Mouse (Mus musculus) CD4-positive, CD25-positive, alpha-beta regulatory T cell, adult 2 months (primary cell): ENCODE measurements around the gene Ap2s1.

Experiments
- DNase-seq: peaks from one replicate; pipeline ENCODE4 v3.0.0-alpha.2; 2012; ENCODE audit warnings: low read depth, low spot score

The Ap2s1 gene

DNA sequence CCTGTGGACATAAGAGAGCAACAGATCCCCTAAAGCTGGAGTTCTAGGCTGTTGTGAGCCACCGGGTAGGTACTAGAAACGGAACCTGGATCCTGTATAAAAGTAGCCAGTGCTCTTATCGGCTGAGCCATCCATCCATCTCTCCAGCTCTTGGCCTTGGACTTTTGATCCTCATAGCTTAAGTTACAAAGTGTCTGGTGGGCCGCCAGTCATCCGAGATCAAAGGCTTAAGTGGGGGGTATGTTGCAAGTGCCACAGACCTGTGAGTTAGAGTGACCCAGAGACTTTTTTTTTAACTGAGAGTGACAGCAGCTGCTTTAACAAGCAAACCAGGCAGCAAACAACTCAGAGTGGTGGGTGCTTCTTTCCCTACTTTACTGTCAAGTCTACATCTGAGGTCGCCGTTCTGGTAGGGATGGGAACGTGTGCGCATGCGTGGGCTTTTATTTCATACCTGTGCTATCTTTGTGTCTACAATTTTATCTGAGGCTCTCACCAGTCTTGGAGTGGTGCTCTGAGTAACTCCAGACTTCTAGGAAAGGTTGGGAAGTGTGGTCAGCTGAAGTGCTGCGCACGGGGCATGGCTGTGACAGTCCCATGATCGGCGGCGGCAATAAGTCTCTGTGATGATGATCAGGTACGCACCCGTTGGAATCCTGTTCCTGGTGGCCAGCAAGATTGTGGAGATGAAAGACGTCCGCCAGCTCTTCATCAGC lies 55.0 kb downstream of the Ap2s1 start:
- no peak for DNase-seq

DNA sequence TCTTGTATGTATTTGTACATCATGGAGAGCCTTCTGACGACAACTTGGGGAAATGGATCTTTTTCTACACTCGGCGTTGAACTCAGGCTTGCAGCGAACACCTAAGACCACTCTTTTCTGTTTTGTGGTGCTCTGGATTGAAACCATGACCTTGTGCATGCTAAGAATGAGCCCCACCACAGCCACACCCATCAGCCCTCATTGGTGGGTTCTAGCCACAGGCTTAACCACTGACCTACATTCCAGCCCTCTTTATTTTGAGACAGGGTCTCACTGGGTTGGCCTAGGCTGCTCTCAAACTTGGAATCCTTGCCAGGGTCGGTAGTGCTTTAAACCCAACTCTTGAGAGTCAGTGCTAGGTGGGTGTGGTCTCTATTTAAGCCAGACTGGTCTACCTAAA lies 56.7 kb downstream of the Ap2s1 start:
- DNase-seq, result no peak
